Mouse (Mus musculus) forelimb bud, embryonic 11.5 days (tissue): ENCODE data around the gene Sugt1.

Experiments
- DNase-seq: peaks from one replicate; pipeline ENCODE4 v3.0.0-alpha.2; 2012; ENCODE audit warnings: low read depth, low spot score

The Sugt1 gene

GRCm38 (mm10) chr14:79587139-79587851, at the start of gene Sugt1:
Sugt1 (plus strand) TSS chr14:79587691.
- peak; percentile 94 for DNase-seq

- DNase-seq: no peak
Measured at GRCm38 (mm10) chr14:79537921-79538320, 49.6 kb upstream of the Sugt1 start.

- no peak for DNase-seq
Measured at GRCm38 (mm10) chr14:79541606-79542005, 45.9 kb upstream of the Sugt1 start.

DNA sequence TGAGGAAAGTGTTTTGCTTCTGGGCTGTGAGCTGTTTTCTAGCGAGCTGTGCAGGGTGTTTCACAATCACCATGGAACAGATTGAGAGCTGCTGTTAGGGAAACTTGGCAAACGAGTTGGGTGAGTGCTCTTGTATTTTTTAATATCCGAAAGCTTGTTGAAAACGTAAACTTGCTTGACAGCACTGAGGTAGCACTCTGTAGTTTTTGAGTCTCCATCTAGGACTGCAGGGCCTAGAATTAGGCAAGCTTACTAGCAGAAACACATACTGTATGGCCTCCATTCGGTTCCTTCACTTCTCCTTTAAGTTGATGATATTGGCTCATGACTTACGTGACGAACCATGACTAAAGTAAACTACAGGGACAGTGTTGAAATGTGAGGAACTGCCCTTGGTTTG, 38.1 kb upstream of the Sugt1 start:
- DNase-seq: no peak

DNA sequence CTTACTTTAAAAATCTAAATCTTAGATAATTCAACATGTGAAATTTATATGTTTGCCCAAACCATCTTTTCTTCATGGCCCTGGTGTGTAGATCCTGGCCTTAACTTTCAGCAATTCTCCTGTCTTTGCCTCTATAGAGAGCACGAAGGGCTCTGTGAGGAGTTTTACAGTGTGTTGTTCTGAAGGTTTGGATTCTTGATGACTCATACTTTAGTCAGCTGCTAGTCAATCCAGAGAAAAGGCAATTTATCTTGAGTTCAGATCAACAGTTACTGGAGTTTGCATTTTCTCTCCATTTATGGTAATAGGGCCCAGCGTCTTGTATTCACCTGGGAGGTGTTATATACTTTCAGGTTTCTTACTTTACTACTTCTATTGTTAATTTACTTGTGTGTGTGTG, 35.6 kb upstream of the Sugt1 start:
- DNase-seq: no peak

- DNase-seq: no peak
Measured at GRCm38 (mm10) chr14:79552854-79553253, 34.6 kb upstream of the Sugt1 start.

- no peak for DNase-seq
Measured at GRCm38 (mm10) chr14:79557796-79558195, 29.7 kb upstream of the Sugt1 start.

- DNase-seq: peak; percentile 35
Measured at GRCm38 (mm10) chr14:79562745-79563144, 24.7 kb upstream of the Sugt1 start.

GRCm38 (mm10) chr14:79564784-79565183, 22.7 kb upstream of the Sugt1 start:
- DNase-seq: no peak

- DNase-seq: no peak
Measured at GRCm38 (mm10) chr14:79573482-79574191, 13.9 kb upstream of the Sugt1 start.

DNA sequence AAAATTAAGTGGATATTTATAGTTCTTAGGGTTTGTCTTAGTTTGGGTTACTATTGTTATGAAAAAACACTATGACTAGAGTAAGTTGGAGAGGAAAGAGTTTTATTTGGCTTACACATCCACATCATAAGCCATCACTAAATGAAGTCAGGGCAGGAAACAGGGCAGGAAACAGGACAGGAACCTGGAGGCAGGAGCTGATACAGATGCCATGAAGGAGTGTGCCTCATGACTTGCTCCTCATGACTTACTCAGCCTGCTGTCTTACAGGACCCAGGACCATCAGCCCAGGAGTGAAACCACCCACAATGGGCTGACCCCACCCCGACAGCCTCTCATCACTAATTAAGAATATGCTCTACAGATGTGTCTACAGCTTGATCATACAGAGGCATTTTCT, 13.1 kb upstream of the Sugt1 start:
- DNase-seq: no peak

DNA sequence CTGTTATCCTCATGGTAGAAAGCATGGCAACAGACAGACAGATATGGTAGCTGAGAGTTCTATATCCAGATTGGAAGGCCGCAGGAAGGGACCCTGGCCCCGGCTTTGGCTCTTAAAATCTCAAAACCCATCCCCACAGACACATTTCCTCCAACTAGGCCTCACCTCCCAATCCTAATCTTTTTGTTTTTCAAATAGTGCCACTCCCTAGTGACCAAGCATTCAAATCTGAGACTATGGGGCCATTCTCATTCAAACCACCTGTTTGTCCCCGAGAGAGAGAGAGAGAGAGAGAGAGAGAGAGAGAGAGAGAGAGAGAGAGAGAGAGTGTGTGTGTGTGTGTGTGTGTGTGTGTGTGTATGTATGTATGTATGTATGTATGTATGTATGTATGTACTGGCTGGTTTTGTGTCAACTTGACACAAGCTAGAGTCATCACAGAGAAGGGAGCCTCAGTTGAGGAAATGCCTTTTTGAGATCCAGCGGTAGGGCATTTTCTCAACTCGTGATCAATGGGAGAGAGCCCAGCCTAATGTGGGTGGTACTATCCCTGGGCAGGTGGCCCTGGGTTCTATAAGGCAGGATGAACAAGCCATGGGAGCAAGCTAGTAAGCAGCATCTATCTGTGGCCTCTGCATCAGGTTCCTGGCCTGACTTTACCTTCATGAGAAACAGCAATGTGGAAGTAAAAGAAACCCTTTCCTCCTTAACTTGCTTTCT, 3.8 kb upstream of the Sugt1 start:
- DNase-seq: no peak

- no peak for DNase-seq
Measured at GRCm38 (mm10) chr14:79586499-79587138, 872 bp upstream of the Sugt1 start.

GRCm38 (mm10) chr14:79587852-79588229, 350 bp downstream of the Sugt1 start:
- DNase-seq: no peak

- no peak for DNase-seq
Measured at GRCm38 (mm10) chr14:79588534-79588951, 1.1 kb downstream of the Sugt1 start.

GRCm38 (mm10) chr14:79589401-79589800, 1.9 kb downstream of the Sugt1 start:
- no peak for DNase-seq

DNA sequence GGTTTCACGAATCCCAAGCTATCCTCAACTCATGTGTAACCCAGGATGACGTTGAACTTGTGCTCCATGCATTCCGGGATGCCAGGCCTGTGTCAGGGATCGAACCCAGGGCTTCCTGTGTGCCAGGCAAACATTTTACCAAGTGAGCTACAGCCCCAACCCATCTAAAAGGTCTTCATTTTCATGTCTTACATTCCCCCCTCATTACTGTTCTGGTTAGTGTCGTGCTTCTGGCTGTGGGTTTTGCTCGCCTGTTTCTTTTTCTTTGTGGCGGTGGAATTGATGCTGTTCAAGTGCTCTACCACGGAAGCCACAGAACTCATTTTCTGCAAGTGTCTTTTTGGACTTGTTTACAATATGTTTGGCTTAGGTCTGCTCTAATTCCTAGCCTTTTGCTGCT, 3.4 kb downstream of the Sugt1 start:
- DNase-seq: no peak

- DNase-seq: no peak
Measured at GRCm38 (mm10) chr14:79591611-79592010, 4.1 kb downstream of the Sugt1 start.

GRCm38 (mm10) chr14:79594069-79594468, 6.6 kb downstream of the Sugt1 start:
- no peak for DNase-seq

- no peak for DNase-seq
Measured at GRCm38 (mm10) chr14:79596602-79597001, 9.1 kb downstream of the Sugt1 start.

- DNase-seq: no peak
Measured at GRCm38 (mm10) chr14:79605881-79606280, 18.4 kb downstream of the Sugt1 start.

GRCm38 (mm10) chr14:79606392-79606791, 18.9 kb downstream of the Sugt1 start:
- no peak for DNase-seq
